Mouse (Mus musculus): ENCODE data around the gene Gal3st2c.
"Not testable (repeated sequence)": the region's sequence is repeated elsewhere in the genome, so short reads cannot be mapped to it uniquely, and the experiment has no call there.

Gene Gal3st2c

GRCm38 (mm10) chr1:94046544-94046943, 56.2 kb downstream of the Gal3st2c start:
- DNase-seq (ENCODE audit: low read depth, low spot score): no peak

DNA sequence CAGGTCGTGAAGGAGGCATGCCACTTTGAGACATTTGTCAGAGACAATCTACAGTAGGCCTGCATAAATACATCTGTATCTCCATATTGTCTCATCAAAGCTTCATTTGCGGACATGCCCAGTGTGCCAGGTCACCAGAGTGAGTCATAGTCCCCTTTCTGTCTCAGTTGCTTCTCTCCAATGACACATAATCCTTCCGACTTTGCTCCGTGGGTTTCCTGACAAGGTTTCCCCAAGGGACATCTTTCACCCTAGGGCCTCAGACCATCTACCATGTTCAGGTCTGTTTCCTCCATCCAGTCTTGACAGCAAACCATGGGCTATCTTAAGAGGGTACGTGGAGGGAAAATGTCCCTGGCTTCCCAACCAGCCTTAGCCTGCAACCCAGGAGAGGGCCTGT, 60.8 kb downstream of the Gal3st2c start:
- no peak for DNase-seq (ENCODE audit: low read depth, low spot score)

GRCm38 (mm10) chr1:94052373-94052772, 62.1 kb downstream of the Gal3st2c start, which contains the start of gene Pdcd1:
Pdcd1 (minus strand) TSS chr1:94052553.
- no peak for DNase-seq (ENCODE audit: low read depth, low spot score)

DNA sequence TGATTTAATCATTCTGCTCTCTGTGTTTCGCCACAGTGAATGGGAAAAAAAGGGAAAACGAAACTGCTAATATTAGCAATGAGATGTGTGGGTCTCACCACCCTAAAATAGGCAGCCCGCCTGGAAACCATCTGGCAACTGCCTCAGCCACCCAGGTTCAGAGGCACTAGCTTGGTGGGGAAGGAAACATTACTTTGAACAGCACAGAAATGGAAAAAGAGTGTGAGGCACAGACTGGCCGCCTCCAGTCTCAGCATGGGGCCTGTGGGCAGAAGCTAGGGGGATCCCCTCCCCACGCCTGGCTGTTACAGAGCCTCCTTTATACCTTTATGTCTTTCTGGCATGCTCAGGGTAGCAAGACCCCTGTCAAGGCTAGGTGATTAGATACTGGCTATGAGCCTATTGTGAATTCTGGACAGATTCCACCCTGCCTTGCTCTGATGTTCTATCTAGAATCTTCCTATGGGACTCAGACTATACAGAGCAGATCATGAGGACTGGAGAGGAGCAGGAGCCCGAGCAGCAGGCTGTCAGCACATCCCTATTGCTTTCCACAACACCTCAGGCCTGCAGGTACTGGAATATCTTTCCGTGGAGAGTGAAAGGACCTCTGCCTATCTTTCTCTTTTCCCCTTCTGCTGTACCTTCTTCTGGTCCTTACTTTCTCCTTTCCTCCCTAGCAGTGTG, 63.4 kb downstream of the Gal3st2c start:
- no peak for DNase-seq (ENCODE audit: low read depth, low spot score)

GRCm38 (mm10) chr1:94054481-94054880, 64.2 kb downstream of the Gal3st2c start:
- DNase-seq (ENCODE audit: low read depth, low spot score): no peak

DNA sequence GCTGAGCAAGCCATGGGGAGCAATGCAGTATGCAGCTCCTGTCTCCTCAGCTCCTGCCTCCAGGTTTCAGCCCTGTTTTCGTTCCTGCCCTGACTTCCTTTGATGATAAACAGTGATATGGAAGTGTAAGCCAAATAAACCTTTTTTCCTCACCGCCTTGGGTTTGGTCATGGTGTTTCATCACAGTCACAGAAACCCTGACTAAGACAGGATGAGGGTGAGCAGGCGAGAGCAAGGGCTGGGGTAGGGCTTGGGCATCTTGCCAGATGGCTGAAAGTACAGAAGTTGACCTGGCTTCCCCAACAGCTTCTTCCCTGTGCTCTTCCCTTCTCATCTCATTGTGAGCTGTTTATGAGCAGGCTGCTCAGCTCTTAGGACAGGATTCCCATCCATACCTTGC, 65.7 kb downstream of the Gal3st2c start:
- no peak for DNase-seq (ENCODE audit: low read depth, low spot score)

GRCm38 (mm10) chr1:94057401-94057800, 67.1 kb downstream of the Gal3st2c start:
- no peak for DNase-seq (ENCODE audit: low read depth, low spot score)

DNA sequence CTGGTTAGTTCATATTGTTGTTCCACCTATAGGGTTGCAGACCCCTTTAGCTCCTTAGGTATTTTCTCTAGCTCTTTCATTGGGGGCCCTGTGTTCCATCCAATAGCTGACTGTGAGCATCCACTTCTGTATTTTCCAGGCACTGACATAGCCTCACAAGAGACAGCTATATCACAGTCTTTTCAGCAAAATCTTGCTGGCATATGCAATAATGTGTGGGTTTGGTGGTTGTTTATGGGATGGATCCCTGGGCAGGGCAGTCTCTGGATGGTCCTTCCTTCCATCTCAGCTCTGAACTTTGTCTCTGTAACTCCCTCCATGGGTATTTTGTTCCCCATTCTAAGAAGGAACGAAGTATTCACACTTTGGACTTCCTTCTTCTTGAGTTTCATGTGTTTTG, 68.0 kb downstream of the Gal3st2c start:
- DNase-seq (ENCODE audit: low read depth, low spot score): not testable (repeated sequence)

All from ZHBTc4 (cell line).